Mouse (Mus musculus) stomach, embryonic 14.5 days (tissue): ENCODE data around the gene Degs2. TPM values are rescaled to one million over a fixed set of nuclear protein-coding genes. Genes with fewer than 3 reads are reported as not detected.

Source experiments
- ATAC-seq: fragments of 200-750 bp; cut with Nextera tagmentation; 2 replicates; pipeline ENCODE4 v1.8.0; 2017; ENCODE audit warnings: low read depth, moderate TSS enrichment; ENCODE audit not compliant: insufficient number of reproducible peaks, insufficient read depth, low FRiP score
- H3K27ac ChIP-seq: fragments of 300-500 bp; sonication (generic); 2 replicates; pipeline ENCODE4 v1.5.1; 2014; ENCODE audit warnings: mild to moderate bottlenecking, low read length, moderate library complexity, mixed read lengths
- H3K27me3 ChIP-seq: fragments of 300-500 bp; sonication (generic); 2 replicates; pipeline ENCODE4 v1.6.1; 2014; ENCODE audit warnings: low read length, control low read depth, mixed read lengths; ENCODE audit not compliant: control insufficient read depth, insufficient read depth
- H3K36me3 ChIP-seq: fragments of 300-500 bp; sonication (generic); 2 replicates; pipeline ENCODE4 v1.6.1; 2014; ENCODE audit warnings: mild to moderate bottlenecking, control low read depth, low read length, moderate library complexity, mixed read lengths; ENCODE audit not compliant: control insufficient read depth, insufficient read depth
- H3K4me1 ChIP-seq: fragments of 300-500 bp; sonication (generic); 2 replicates; pipeline ENCODE4 v1.6.1; 2014; ENCODE audit warnings: low read length, control low read depth, mixed read lengths; ENCODE audit not compliant: control insufficient read depth, insufficient read depth
- H3K4me2 ChIP-seq: fragments of 300-500 bp; sonication (generic); replicated peaks from 2 replicates; pipeline ENCODE4 v1.6.1; 2014; ENCODE audit warnings: low read depth, low read length, control low read depth
- H3K4me3 ChIP-seq: fragments of 300-500 bp; sonication (generic); 2 replicates; pipeline ENCODE4 v1.5.1; 2014; ENCODE audit warnings: low read depth, low read length, control low read depth
- H3K9ac ChIP-seq: fragments of 300-500 bp; sonication (generic); replicated peaks from 2 replicates; pipeline ENCODE4 v1.6.1; 2014; ENCODE audit warnings: low read depth, mild to moderate bottlenecking, control low read depth, low read length, moderate library complexity, mixed read lengths
- H3K9me3 ChIP-seq: fragments of 300-500 bp; sonication (generic); 2 replicates; pipeline ENCODE4 v1.6.1; 2016; ENCODE audit warnings: low read depth, low read length, control low read depth; ENCODE audit not compliant: control insufficient read depth
- whole genome bisulfite sequencing: fragments of 180-500 bp; shearing (Covaris S2); extraction: QIAGEN DNeasy Blood & Tissue Kit; methylation state at CpG from one replicate; pipeline ENCODE4 v1.1.7; 2014; 5-methylcytosine and 5-hydroxymethylcytosine counted together
- polyA plus RNA-seq: library from polyadenylated mRNA; unstranded; fragments of >200 nt; fragmentation: Nextera tagmentation; extraction: Ambion mirVana; gene quantifications from 2 replicates; pipeline ENCODE4 v1.2.1, GENCODE M21; 2014

Gene Degs2
- polyA plus RNA-seq, 1 experiment from 2014 or later: 17.9 TPM

DNA sequence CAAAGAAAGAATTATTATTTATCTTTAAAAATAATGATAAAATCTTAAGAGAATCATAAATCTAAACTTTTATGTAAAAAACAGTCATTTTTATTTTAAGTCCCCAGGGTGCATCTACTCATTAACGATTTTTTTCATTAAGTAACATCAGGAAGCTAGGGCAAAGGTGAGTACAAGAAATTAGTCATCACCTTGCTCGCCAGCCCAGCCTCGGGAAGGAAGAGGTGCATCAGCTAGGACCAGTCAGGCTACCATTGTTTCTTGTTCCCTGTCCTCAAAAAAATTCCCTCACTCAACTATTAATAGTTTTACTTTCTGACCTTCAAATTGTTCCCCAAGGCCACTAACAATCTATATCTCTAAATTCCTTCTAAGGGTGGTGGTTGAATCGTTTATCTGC is 23.7 kb downstream of the Degs2 start:
- H3K4me2 ChIP-seq: no peak overlapping the region
- peaks cover 65% of the 10 kb centered on the region for H3K36me3 ChIP-seq
- WGBS: 78% methylated on average over 4 of the region's 4 CpGs
- no peaks in the 10 kb centered on the region for H3K27me3 ChIP-seq
- H3K4me1 ChIP-seq: no peaks in the 10 kb centered on the region
- H3K27ac ChIP-seq: no peak overlapping the region
- no peaks in the 10 kb centered on the region for H3K9me3 ChIP-seq
- H3K9ac ChIP-seq: no peak overlapping the region
- no peak for ATAC-seq
- no peak overlapping the region for H3K4me3 ChIP-seq

DNA sequence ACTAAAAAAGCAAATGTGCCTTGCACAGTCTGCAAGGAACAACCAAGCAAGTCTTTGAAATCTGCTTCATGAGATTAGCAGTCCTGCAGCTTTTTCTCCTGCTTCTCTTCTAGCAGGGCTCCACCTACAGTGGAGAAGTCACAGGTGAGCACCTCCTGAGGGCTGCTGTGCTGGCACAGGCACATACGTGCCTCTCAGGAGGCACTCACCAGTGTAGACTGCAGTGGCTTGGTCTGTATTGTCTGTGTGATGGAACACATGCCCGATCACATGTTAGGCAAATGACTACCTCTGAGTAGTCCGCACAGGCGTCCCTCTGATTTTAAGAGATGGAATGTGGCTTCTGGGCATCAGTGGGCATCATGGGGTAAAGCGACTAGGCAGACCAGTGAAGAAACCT is 25.0 kb downstream of the Degs2 start:
- no peak for ATAC-seq

DNA sequence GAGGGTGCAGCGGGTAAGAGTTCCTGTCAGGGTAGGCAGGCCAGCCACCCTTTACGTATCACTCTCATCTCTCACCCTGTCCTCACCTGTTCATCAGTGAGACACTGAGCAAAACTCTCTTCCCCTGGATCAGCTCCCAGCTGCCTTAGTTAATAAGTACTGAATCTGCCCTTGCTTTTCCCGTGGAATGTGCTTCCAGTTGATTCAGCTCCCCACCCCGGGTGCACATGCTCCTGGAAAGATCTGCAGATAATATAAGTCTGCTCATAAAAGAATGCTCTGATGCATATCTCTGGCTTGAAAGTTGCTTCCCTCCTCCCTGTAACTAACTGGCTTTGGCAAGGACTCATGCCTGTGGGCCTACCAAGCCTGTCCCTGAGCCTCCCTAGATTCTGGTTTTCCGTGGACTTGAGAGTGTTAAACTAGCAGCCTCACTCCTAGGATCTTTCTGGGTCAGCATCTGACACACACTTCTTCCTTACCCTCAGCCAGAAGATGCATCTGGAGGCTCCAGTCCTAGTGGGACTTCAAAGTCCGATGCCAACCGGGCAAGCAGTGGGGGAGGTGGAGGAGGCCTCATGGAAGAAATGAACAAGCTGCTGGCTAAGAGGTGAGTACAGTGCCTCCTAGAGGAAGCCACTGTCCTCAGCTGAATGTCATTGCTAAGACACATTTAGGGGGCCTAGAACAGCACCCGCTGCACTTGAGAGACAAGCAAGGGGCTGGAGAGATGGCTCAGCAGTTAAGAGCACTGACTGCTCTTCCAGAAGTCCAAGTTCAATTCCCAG is 26.3 kb downstream of the Degs2 start:
- no peak overlapping the region for H3K27ac ChIP-seq

More for the DNA sequence above, 25.0 kb downstream of the Degs2 start:
- no peaks in the 10 kb centered on the region for H3K4me1 ChIP-seq
- no peaks in the 10 kb centered on the region for H3K9me3 ChIP-seq
- peaks cover 61% of the 10 kb centered on the region for H3K36me3 ChIP-seq
- H3K4me3 ChIP-seq: no peak overlapping the region
- no peak overlapping the region for H3K27ac ChIP-seq
- no peaks in the 10 kb centered on the region for H3K27me3 ChIP-seq
- no peak overlapping the region for H3K4me2 ChIP-seq
- 89% methylated on average over 5 of the region's 5 CpGs for WGBS
- no peak overlapping the region for H3K9ac ChIP-seq

DNA sequence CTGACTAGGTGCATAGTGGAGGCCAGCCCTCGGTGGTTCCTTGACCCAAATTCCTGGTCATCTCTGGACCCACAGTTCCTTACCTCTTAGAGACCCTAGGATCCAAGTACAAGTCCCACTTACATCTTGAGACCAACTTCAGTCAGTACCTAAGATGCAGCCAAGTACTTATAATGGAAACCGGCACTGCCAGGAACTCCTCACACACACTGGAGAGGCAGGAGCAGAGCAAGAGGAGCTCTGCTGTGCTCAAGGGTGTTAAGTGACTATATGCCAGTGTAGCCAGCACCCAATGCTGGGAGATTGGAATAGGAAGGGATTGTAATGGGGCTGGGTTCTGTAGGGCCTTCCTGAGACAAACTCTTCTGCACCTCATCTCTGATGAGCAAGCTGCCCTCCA is 27.2 kb downstream of the Degs2 start:
- no peak overlapping the region for H3K4me3 ChIP-seq
- H3K4me2 ChIP-seq: no peak overlapping the region
- H3K27ac ChIP-seq: no peak overlapping the region
- H3K9ac ChIP-seq: no peak overlapping the region
- no peak for ATAC-seq
- no peaks in the 10 kb centered on the region for H3K27me3 ChIP-seq
- H3K9me3 ChIP-seq: no peaks in the 10 kb centered on the region
- no peaks in the 10 kb centered on the region for H3K4me1 ChIP-seq
- WGBS: 93% methylated on average over 2 of the region's 2 CpGs
- peaks cover 41% of the 10 kb centered on the region for H3K36me3 ChIP-seq

More for the DNA sequence above, 26.3 kb downstream of the Degs2 start:
- Histone ChIP-seq H3K9me3 (no peaks in the 10 kb centered on the region), H3K4me1 (no peaks in the 10 kb centered on the region), H3K4me2 (no peak overlapping the region), H3K9ac (no peak overlapping the region), H3K36me3 (peaks cover 48% of the 10 kb centered on the region), H3K4me3 (no peak overlapping the region), H3K27me3 (no peaks in the 10 kb centered on the region)
- ATAC-seq: no peak; the same call in 1 of the 2 replicates
- WGBS: 73% methylated on average over 8 of the region's 8 CpGs

DNA sequence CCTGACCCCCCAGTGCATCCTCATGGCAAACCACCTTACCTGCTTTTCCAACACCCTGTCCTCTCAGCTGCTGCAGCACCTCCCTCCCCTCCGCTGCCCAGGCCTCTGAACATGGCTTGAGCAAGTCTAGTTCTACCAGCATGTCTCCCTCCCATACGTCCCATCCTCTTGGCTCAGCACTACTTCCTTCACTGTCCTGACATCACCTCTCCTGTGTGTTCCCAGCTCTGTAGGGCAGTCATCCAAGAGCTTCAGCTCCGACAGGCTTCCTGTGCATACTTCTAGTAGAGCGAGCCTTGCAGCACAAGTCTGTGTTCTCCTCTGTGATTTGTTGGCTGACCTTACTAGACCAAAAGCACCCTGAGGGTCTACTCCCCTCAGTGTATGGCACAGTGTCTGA is 27.6 kb downstream of the Degs2 start:
- WGBS: 78% methylated on average over 4 of the region's 4 CpGs
- no peaks in the 10 kb centered on the region for H3K4me1 ChIP-seq
- no peak overlapping the region for H3K4me3 ChIP-seq
- no peak for ATAC-seq
- no peak overlapping the region for H3K27ac ChIP-seq
- peaks cover 36% of the 10 kb centered on the region for H3K36me3 ChIP-seq
- H3K27me3 ChIP-seq: no peaks in the 10 kb centered on the region
- H3K9ac ChIP-seq: no peak overlapping the region
- no peaks in the 10 kb centered on the region for H3K9me3 ChIP-seq
- H3K4me2 ChIP-seq: no peak overlapping the region

DNA sequence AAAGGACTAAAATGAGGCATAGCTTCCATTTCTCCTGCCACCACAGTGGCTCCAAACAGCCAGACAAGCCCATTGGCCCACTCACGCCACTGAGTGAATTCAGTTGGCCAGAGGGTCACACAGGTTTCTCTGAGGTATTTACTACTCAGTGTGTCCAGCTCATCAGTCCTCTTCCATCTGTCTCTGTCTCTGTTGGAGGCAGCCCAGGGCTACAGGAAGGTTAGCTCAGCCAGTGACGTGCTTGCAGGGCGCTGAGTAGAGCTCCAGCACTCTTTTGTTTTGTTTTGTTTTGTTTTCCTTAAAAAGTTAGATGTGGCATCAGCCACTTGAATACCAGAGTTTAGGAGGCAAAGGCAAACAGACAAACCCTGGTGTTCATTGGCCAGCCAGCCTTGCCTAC is 28.6 kb downstream of the Degs2 start:
- Histone ChIP-seq H3K9ac (no peak overlapping the region), H3K27me3 (no peaks in the 10 kb centered on the region), H3K27ac (no peak overlapping the region), H3K4me3 (no peak overlapping the region), H3K4me1 (no peaks in the 10 kb centered on the region), H3K4me2 (no peak overlapping the region), H3K36me3 (peaks cover 27% of the 10 kb centered on the region), H3K9me3 (no peaks in the 10 kb centered on the region)
- no peak for ATAC-seq
- 77% methylated on average over 3 of the region's 3 CpGs for WGBS

DNA sequence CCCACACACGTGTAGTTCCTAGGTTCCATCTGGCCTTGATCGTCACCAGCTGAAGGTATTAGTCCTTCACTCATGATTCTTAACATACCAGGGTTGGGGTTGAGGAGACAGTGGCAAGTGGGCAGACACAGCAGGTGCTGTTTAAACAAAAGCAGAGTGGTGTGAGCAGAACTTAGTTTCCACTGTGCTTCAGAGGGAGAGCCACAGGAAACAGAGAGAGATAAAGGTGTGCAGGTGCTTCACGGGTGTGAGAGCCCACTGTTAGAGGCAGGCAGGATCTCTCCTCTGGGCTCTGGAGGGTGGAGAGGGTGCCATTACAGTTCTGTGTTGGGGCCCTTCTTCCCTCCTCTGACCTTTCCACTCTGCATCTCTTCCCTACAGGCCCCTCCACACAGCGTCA is 29.2 kb downstream of the Degs2 start:
- Histone ChIP-seq H3K4me2 (no peak overlapping the region), H3K27me3 (no peaks in the 10 kb centered on the region), H3K27ac (no peak overlapping the region), H3K4me3 (no peak overlapping the region), H3K9me3 (no peaks in the 10 kb centered on the region), H3K4me1 (no peaks in the 10 kb centered on the region), H3K9ac (no peak overlapping the region), H3K36me3 (peaks cover 25% of the 10 kb centered on the region)
- 84% methylated on average over 4 of the region's 4 CpGs for WGBS
- ATAC-seq: no peak

DNA sequence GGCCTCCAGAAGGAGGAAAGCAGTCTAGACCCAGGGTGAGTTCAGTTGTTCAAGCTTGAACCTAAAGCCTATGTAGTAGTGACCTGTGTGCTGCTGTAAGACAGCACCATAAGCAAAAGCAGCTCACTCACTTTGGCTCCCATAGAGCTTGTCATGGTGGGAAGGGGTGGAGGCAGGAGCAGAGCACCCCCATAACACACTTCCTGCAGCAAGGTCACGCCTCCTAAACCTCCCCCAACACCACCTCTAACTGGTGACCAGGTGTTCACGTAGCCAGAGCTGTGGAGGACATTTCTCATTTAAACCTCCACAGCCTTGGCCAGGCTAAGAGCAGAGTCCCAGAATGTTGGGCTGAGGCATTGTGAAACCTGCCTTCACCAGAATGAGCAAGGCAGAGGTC is 30.6 kb downstream of the Degs2 start:
- ATAC-seq: no peak
- 87% methylated on average over 2 of the region's 2 CpGs for WGBS
- peaks cover 21% of the 10 kb centered on the region for H3K36me3 ChIP-seq

More for the DNA sequence above, 30.6 kb downstream of the Degs2 start:
- Histone ChIP-seq H3K27me3 (no peaks in the 10 kb centered on the region), H3K4me2 (no peak overlapping the region), H3K9me3 (no peaks in the 10 kb centered on the region), H3K27ac (no peak overlapping the region), H3K4me1 (no peaks in the 10 kb centered on the region), H3K4me3 (no peak overlapping the region), H3K9ac (no peak overlapping the region)
